Mouse (Mus musculus) limb, embryonic 12.5 days (tissue): ENCODE measurements around the gene Atp5g3. TPM values are rescaled to one million over a fixed set of nuclear protein-coding genes. Genes with fewer than 3 reads are reported as not detected.
A peak's percentile ranks its signal among the peaks of the same experiment; 100 is the strongest.
"Not testable (repeated sequence)": the region's sequence is repeated elsewhere in the genome, so short reads cannot be mapped to it uniquely, and the experiment has no call there.

Source experiments
- ATAC-seq: fragments of 200-750 bp; cut with Nextera tagmentation; 2 replicates; pipeline ENCODE4 v1.8.0; 2017; ENCODE audit warnings: low read depth, moderate TSS enrichment; ENCODE audit not compliant: insufficient number of reproducible peaks, insufficient read depth, low FRiP score, low TSS enrichment
- H3K27ac ChIP-seq: fragments of 300-500 bp; sonication (generic); 2 replicates; pipeline ENCODE4 v1.5.1; 2016; ENCODE audit warnings: mild to moderate bottlenecking, moderate library complexity
- H3K27me3 ChIP-seq: fragments of 300-500 bp; sonication (generic); 2 replicates; pipeline ENCODE4 v1.6.1; 2016; ENCODE audit warnings: mild to moderate bottlenecking, moderate library complexity
- H3K36me3 ChIP-seq: fragments of 300-500 bp; sonication (generic); 2 replicates; pipeline ENCODE4 v1.6.1; 2016; ENCODE audit warnings: mild to moderate bottlenecking, moderate library complexity
- H3K4me1 ChIP-seq: fragments of 300-500 bp; sonication (generic); replicated peaks from 2 replicates; pipeline ENCODE4 v1.6.1; 2016
- H3K4me2 ChIP-seq: fragments of 300-500 bp; sonication (generic); 2 replicates; pipeline ENCODE4 v1.6.1; 2016; ENCODE audit warnings: mild to moderate bottlenecking, moderate library complexity
- H3K4me3 ChIP-seq: fragments of 300-500 bp; sonication (generic); replicated peaks from 2 replicates; pipeline ENCODE4 v1.5.1; 2016; ENCODE audit warnings: mild to moderate bottlenecking
- H3K9ac ChIP-seq: fragments of 300-500 bp; sonication (generic); replicated peaks from 2 replicates; pipeline ENCODE4 v1.6.1; 2016; ENCODE audit warnings: mild to moderate bottlenecking, moderate library complexity
- H3K9me3 ChIP-seq: fragments of 300-500 bp; sonication (generic); 2 replicates; pipeline ENCODE4 v1.6.1; 2016; ENCODE audit warnings: mild to moderate bottlenecking, moderate library complexity
- WGBS: fragments of 180-500 bp; shearing (Covaris S2); methylation state at CpG from one replicate; pipeline ENCODE4 v1.1.7; 2016; 5-methylcytosine and 5-hydroxymethylcytosine counted together
- polyA plus RNA-seq: library from polyadenylated mRNA; unstranded; fragments of >200 nt; fragmentation: Nextera tagmentation; extraction: Ambion mirVana; gene quantifications from 2 replicates; pipeline ENCODE4 v1.2.1, GENCODE M21; 2016

The Atp5g3 gene
- polyA plus RNA-seq, 1 experiment from 2014 or later, result 980 TPM

GRCm38 (mm10) chr2:73896919-73897318 is 14.2 kb downstream of the Atp5g3 start:
- H3K4me1 ChIP-seq, H3K36me3 ChIP-seq, H3K4me3 ChIP-seq, H3K27me3 ChIP-seq, H3K9me3 ChIP-seq, H3K9ac ChIP-seq, ATAC-seq, H3K4me2 ChIP-seq, H3K27ac ChIP-seq: not testable (repeated sequence)
- 72% methylated on average over 4 of the region's 4 CpGs for WGBS

- 67% methylated on average over 22 of the region's 22 CpGs for WGBS
- H3K9ac ChIP-seq, result peak overlapping the region; percentile 67; the same call in 1 of the 2 replicates
These were observed 17.5 kb downstream of the Atp5g3 start for GRCm38 (mm10) chr2:73893473-73894270.

GRCm38 (mm10) chr2:73892464-73893296 is 18.4 kb downstream of the Atp5g3 start, which contains the start of gene Atf2:
Atf2 (minus strand) TSS chr2:73892639.
- ATAC-seq, result peak; percentile 97
- Histone ChIP-seq H3K9me3 (no peaks in the 10 kb centered on the region), H3K4me1 (peaks cover 6% of the 10 kb centered on the region; the same call in 1 of the 2 replicates), H3K9ac (peak within 1 kb of the TSS; percentile 94), H3K4me3 (peak within 1 kb of the TSS; percentile 90), H3K27ac (peak within 1 kb of the TSS; percentile 91), H3K27me3 (no peaks in the 10 kb centered on the region), H3K36me3 (peaks cover 8% of the 10 kb centered on the region), H3K4me2 (peak within 1 kb of the TSS; percentile 78)
- under 1% methylated on average over 63 of the region's 63 CpGs for WGBS

More at GRCm38 (mm10) chr2:73893473-73894270, 17.5 kb downstream of the Atp5g3 start:
- Histone ChIP-seq H3K27me3 (no peaks in the 10 kb centered on the region), H3K36me3 (peaks cover 8% of the 10 kb centered on the region), H3K9me3 (no peaks in the 10 kb centered on the region), H3K4me2 (peak overlapping the region; percentile 59), H3K4me3 (peak overlapping the region; percentile 90), H3K4me1 (peaks cover 6% of the 10 kb centered on the region; the same call in 1 of the 2 replicates), H3K27ac (peak overlapping the region; percentile 80; the same call in 1 of the 2 replicates)
- no peak for ATAC-seq

DNA sequence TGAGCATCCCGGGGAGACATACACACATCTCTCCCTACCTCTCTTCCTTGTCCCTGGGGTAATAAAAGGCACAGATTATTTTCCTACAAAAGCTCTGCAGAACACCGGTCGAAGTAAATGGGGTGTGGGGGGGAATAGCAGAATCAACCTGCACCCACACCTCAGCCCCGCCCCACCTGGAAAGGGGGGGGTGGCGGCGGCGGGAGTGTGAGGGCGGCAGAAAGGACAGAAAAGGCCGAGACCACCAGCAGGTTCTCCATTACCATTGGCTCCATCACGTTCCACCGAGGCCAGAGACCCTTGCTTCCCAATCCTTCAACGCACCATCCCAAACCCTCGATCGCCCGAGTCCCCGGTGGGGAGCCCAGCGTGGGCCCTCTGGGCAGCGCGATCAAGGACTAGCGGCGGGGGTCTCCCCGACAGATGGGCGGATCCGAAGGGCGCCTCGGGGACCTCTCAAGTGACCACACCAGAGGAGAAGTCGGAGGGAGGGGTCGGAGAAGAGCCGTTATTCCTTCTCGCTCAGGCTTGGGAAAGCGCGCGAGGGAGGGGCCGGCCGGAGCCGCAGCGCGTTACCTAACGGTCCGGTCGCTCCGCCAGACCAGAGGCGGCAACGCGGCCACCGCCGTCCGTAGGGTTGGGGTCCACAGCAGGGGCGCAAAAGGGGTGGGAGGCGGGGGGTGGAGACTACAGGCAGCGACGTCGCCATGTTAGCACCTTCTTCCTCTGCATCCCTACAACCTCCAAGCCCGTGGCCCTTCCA is 19.2 kb downstream of the Atp5g3 start:
- peak overlapping the region; percentile 91 for H3K27ac ChIP-seq
- H3K4me1 ChIP-seq, result peaks cover 6% of the 10 kb centered on the region; the same call in 1 of the 2 replicates
- peaks cover 13% of the 10 kb centered on the region for H3K36me3 ChIP-seq
- H3K4me3 ChIP-seq, result peak overlapping the region; percentile 90
- peak; percentile 65 for ATAC-seq
- H3K4me2 ChIP-seq, result peak overlapping the region; percentile 78
- under 1% methylated on average over 54 of the region's 54 CpGs for WGBS
- H3K27me3 ChIP-seq, result no peaks in the 10 kb centered on the region
- no peaks in the 10 kb centered on the region for H3K9me3 ChIP-seq
- H3K9ac ChIP-seq, result peak overlapping the region; percentile 94

DNA sequence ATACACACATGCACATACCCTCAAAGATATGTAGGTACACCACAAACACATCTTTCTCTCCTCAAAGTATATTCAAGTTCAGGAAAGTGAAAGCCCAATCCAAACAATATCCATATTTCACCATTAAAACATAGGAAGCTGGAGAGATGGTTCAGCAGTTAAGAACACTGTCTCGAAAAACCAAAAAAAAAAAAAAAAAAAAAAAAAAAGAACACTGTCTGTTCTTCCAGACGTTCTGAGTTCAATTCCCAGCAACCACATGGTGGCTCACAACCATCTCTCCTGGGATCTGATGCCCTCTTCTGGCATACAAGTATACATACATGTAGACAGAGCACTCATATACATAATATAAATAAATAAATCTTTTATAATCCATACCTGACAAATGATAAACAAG is 25.1 kb downstream of the Atp5g3 start:
- Histone ChIP-seq H3K9me3 (no peaks in the 10 kb centered on the region), H3K4me3 (no peak overlapping the region), H3K4me2 (no peak overlapping the region), H3K36me3 (peaks cover 13% of the 10 kb centered on the region), H3K4me1 (peaks cover 3% of the 10 kb centered on the region; the same call in 1 of the 2 replicates), H3K9ac (no peak overlapping the region), H3K27me3 (no peaks in the 10 kb centered on the region), H3K27ac (no peak overlapping the region)
- no peak for ATAC-seq
- WGBS, result 77% methylated on average over 2 of the region's 2 CpGs

- no peaks in the 10 kb centered on the region for H3K4me1 ChIP-seq
- ATAC-seq, result no peak
- no peaks in the 10 kb centered on the region for H3K27me3 ChIP-seq
- H3K4me3 ChIP-seq, result no peak overlapping the region
- no peaks in the 10 kb centered on the region for H3K9me3 ChIP-seq
- H3K9ac ChIP-seq, result no peak overlapping the region
- WGBS, result 93% methylated on average over 2 of the region's 2 CpGs
- no peak overlapping the region for H3K27ac ChIP-seq
- peaks cover 34% of the 10 kb centered on the region for H3K36me3 ChIP-seq
- no peak overlapping the region for H3K4me2 ChIP-seq
These were observed 33.2 kb downstream of the Atp5g3 start for GRCm38 (mm10) chr2:73877891-73878290.

DNA sequence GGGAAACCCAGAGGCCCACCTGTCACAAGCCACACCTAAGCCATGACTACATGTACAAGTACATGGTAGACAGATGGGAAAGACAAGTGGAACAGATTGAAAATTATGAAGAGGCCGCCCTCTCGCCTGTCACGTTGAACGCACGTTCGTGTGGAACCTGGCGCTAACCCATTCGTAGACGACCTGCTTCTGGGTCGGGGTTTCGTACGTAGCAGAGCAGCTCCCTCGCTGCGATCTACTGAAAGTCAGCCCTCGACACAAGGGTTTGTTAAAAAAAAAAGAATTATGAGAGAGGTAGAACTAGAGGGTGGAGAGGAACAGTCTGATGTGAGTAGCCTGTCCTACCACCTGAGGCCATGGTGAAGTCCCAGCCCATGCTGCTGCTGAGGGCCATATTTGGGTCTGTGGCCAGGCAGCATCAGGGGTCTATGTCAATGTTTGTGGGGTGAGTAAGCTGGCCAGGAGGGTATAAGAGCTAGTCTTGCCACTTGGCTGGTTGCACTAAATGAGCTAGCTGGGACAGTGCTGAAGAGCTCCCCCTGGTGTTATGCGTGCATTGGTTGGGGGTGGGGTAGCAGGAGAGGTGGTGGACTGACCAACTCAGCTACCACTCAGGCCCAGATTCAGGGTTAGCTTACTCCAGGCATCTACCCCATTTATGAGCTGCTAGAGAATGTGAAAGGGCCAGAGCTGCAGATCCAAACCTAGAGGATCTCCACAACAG is 43.2 kb downstream of the Atp5g3 start:
- WGBS, result 86% methylated on average over 16 of the region's 16 CpGs
- no peak for ATAC-seq
- Histone ChIP-seq H3K4me1 (no peaks in the 10 kb centered on the region), H3K36me3 (peaks cover 33% of the 10 kb centered on the region), H3K27me3 (no peaks in the 10 kb centered on the region), H3K9ac (no peak overlapping the region), H3K27ac (no peak overlapping the region), H3K9me3 (no peaks in the 10 kb centered on the region), H3K4me3 (no peak overlapping the region), H3K4me2 (no peak overlapping the region)

DNA sequence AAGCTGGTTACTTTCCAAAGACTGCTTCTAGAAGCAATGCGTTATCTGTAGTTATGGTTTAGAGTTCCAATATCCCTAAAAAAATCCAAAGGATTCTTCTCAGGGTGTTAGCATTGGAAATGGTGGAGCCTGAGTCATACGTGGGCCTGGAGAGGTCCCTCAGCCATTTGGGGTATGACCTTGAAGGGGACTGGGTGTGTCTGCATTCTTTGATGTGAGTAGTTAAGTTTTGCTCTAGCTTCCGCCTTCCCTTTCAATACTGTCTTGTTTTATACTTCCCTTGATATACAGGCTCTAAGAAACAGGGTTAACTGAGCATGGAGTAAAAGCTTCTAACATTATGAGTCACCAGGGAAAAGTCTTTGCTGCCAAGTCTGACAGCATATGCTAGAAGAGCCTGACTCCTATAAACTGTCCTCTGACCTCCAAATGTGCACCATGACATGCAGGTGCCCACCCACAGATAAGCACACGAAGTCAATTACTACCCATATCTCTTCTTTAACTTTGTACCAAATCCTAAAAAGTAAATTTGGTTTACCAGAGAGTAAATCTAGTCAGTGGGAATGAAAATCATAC is 51.0 kb downstream of the Atp5g3 start:
- no peaks in the 10 kb centered on the region for H3K9me3 ChIP-seq
- H3K9ac ChIP-seq, result no peak overlapping the region
- peaks cover 4% of the 10 kb centered on the region; the same call in 1 of the 2 replicates for H3K36me3 ChIP-seq
- H3K4me2 ChIP-seq, result no peak overlapping the region
- no peaks in the 10 kb centered on the region for H3K4me1 ChIP-seq
- H3K4me3 ChIP-seq, result no peak overlapping the region
- no peak overlapping the region for H3K27ac ChIP-seq
- H3K27me3 ChIP-seq, result no peaks in the 10 kb centered on the region
- 88% methylated on average over 4 of the region's 4 CpGs for WGBS
- no peak for ATAC-seq
